Mouse (Mus musculus): ENCODE data around the gene Col23a1. TPM values are rescaled to one million over a fixed set of nuclear protein-coding genes. Genes with fewer than 3 reads are reported as not detected.

The Col23a1 gene
- polyA plus RNA-seq, 1 experiment from 2014 or later: 24.9 TPM

- no peak for ATAC-seq (ENCODE audit: borderline replicate concordance, extremely low read depth, low FRiP score, low TSS enrichment)
- no peak overlapping the region for H3K9ac ChIP-seq
- H3K9me3 ChIP-seq: no peaks in the 10 kb centered on the region
- no peak overlapping the region for H3K4me3 ChIP-seq
- no peaks in the 10 kb centered on the region for H3K36me3 ChIP-seq
- H3K27me3 ChIP-seq: no peaks in the 10 kb centered on the region
- no peak overlapping the region for H3K4me2 ChIP-seq
- H3K4me1 ChIP-seq: peaks cover 17% of the 10 kb centered on the region
- H3K27ac ChIP-seq: no peak overlapping the region
- WGBS: 39% methylated on average over 2 of the region's 2 CpGs
Observed at GRCm38 (mm10) chr11:51555066-51555465, 265.3 kb downstream of the Col23a1 start.

- Histone ChIP-seq H3K9me3 (no peaks in the 10 kb centered on the region), H3K9ac (no peak overlapping the region), H3K4me1 (no peaks in the 10 kb centered on the region), H3K36me3 (no peaks in the 10 kb centered on the region), H3K4me2 (no peak overlapping the region), H3K27me3 (no peaks in the 10 kb centered on the region), H3K27ac (no peak overlapping the region), H3K4me3 (no peak overlapping the region)
- WGBS: 79% methylated on average over 1 of the region's 1 CpGs
- no peak for ATAC-seq (ENCODE audit: borderline replicate concordance, extremely low read depth, low FRiP score, low TSS enrichment)
Observed at GRCm38 (mm10) chr11:51563276-51563675, 273.6 kb downstream of the Col23a1 start.

GRCm38 (mm10) chr11:51565062-51565461 is 275.3 kb downstream of the Col23a1 start:
- Histone ChIP-seq H3K27ac (no peak overlapping the region), H3K4me2 (no peak overlapping the region), H3K36me3 (no peaks in the 10 kb centered on the region), H3K4me3 (no peak overlapping the region), H3K9me3 (no peaks in the 10 kb centered on the region), H3K9ac (no peak overlapping the region), H3K27me3 (no peaks in the 10 kb centered on the region), H3K4me1 (no peaks in the 10 kb centered on the region)
- no peak for ATAC-seq (ENCODE audit: borderline replicate concordance, extremely low read depth, low FRiP score, low TSS enrichment)
- 49% methylated on average over 3 of the region's 3 CpGs for WGBS

- Histone ChIP-seq H3K36me3 (no peaks in the 10 kb centered on the region), H3K4me1 (no peaks in the 10 kb centered on the region), H3K27me3 (no peaks in the 10 kb centered on the region), H3K4me3 (no peak overlapping the region), H3K27ac (no peak overlapping the region), H3K9ac (no peak overlapping the region), H3K4me2 (no peak overlapping the region), H3K9me3 (no peaks in the 10 kb centered on the region)
- WGBS: 86% methylated on average over 6 of the region's 6 CpGs
- ATAC-seq (ENCODE audit: borderline replicate concordance, extremely low read depth, low FRiP score, low TSS enrichment): no peak
Observed at GRCm38 (mm10) chr11:51565951-51566350, 276.2 kb downstream of the Col23a1 start.

- no peak overlapping the region for H3K4me3 ChIP-seq
- WGBS: 79% methylated on average over 4 of the region's 4 CpGs
- ATAC-seq (ENCODE audit: borderline replicate concordance, extremely low read depth, low FRiP score, low TSS enrichment): no peak
Observed at GRCm38 (mm10) chr11:51568801-51569200, 279.1 kb downstream of the Col23a1 start.

GRCm38 (mm10) chr11:51576454-51576853 is 286.7 kb downstream of the Col23a1 start:
- Histone ChIP-seq H3K36me3 (no peaks in the 10 kb centered on the region), H3K9me3 (no peaks in the 10 kb centered on the region), H3K9ac (no peak overlapping the region), H3K4me1 (no peaks in the 10 kb centered on the region), H3K27ac (no peak overlapping the region), H3K4me3 (no peak overlapping the region), H3K27me3 (no peaks in the 10 kb centered on the region), H3K4me2 (no peak overlapping the region)
- no peak for ATAC-seq (ENCODE audit: borderline replicate concordance, extremely low read depth, low FRiP score, low TSS enrichment)
- WGBS: 75% methylated on average over 4 of the region's 4 CpGs

More at GRCm38 (mm10) chr11:51568801-51569200, 279.1 kb downstream of the Col23a1 start:
- Histone ChIP-seq H3K4me1 (no peaks in the 10 kb centered on the region), H3K4me2 (no peak overlapping the region), H3K27me3 (no peaks in the 10 kb centered on the region), H3K9ac (no peak overlapping the region), H3K9me3 (no peaks in the 10 kb centered on the region), H3K27ac (no peak overlapping the region), H3K36me3 (no peaks in the 10 kb centered on the region)

GRCm38 (mm10) chr11:51577587-51577986 is 287.9 kb downstream of the Col23a1 start:
- Histone ChIP-seq H3K9ac (no peak overlapping the region), H3K27me3 (no peaks in the 10 kb centered on the region), H3K4me1 (no peaks in the 10 kb centered on the region), H3K27ac (no peak overlapping the region), H3K9me3 (no peaks in the 10 kb centered on the region), H3K36me3 (no peaks in the 10 kb centered on the region), H3K4me2 (no peak overlapping the region), H3K4me3 (no peak overlapping the region)
- ATAC-seq (ENCODE audit: borderline replicate concordance, extremely low read depth, low FRiP score, low TSS enrichment): no peak
- WGBS: 64% methylated on average over 7 of the region's 7 CpGs

DNA sequence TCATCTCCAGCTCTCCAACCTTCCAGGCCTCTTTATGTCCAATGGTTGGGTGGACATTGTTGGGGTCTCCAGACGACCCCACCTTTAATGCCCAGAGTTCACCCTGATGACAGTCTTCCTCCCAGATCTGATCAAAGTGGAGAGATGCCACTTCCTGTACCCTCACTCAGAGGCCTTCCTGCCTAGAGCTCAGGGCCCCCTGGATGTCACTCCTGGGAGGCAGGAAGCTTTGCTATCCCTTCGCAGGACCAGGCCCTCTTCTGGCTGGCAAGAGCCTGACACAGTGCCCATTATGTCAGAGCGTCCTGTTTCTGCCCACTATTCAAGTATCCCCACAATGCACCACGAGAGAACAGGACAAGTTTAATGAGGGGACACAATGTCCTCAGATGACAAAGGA is 289.3 kb downstream of the Col23a1 start:
- no peak overlapping the region for H3K4me3 ChIP-seq
- H3K27me3 ChIP-seq: no peaks in the 10 kb centered on the region
- no peak overlapping the region for H3K9ac ChIP-seq
- no peak overlapping the region for H3K27ac ChIP-seq
- no peak for ATAC-seq (ENCODE audit: borderline replicate concordance, extremely low read depth, low FRiP score, low TSS enrichment)
- 60% methylated on average over 4 of the region's 4 CpGs for WGBS
- H3K4me2 ChIP-seq: no peak overlapping the region
- no peaks in the 10 kb centered on the region for H3K9me3 ChIP-seq
- no peaks in the 10 kb centered on the region for H3K36me3 ChIP-seq
- H3K4me1 ChIP-seq: peaks cover 5% of the 10 kb centered on the region

- no peak overlapping the region for H3K27ac ChIP-seq
- H3K9me3 ChIP-seq: no peaks in the 10 kb centered on the region
- no peak overlapping the region for H3K4me3 ChIP-seq
- no peak overlapping the region for H3K4me2 ChIP-seq
- H3K27me3 ChIP-seq: no peaks in the 10 kb centered on the region
- H3K36me3 ChIP-seq: peaks cover 9% of the 10 kb centered on the region
- WGBS: 19% methylated on average over 8 of the region's 8 CpGs
- H3K4me1 ChIP-seq: peaks cover 19% of the 10 kb centered on the region
- ATAC-seq (ENCODE audit: borderline replicate concordance, extremely low read depth, low FRiP score, low TSS enrichment): no peak
- no peak overlapping the region for H3K9ac ChIP-seq
Observed at GRCm38 (mm10) chr11:51582713-51583112, 293.0 kb downstream of the Col23a1 start.

- peak overlapping the region; percentile 84 for H3K9ac ChIP-seq
- H3K27ac ChIP-seq: peak overlapping the region; percentile 93
- peak; percentile 11; the same call in 1 of the 2 replicates for ATAC-seq (ENCODE audit: borderline replicate concordance, extremely low read depth, low FRiP score, low TSS enrichment)
- H3K9me3 ChIP-seq: no peaks in the 10 kb centered on the region
- H3K27me3 ChIP-seq: no peaks in the 10 kb centered on the region
- H3K4me2 ChIP-seq: peak overlapping the region; percentile 86
- peaks cover 21% of the 10 kb centered on the region for H3K36me3 ChIP-seq
- H3K4me1 ChIP-seq: peaks cover 19% of the 10 kb centered on the region
- H3K4me3 ChIP-seq: peak overlapping the region; percentile 81
- WGBS: 15% methylated on average over 9 of the region's 9 CpGs
Observed at GRCm38 (mm10) chr11:51584057-51584430, 294.3 kb downstream of the Col23a1 start.

DNA sequence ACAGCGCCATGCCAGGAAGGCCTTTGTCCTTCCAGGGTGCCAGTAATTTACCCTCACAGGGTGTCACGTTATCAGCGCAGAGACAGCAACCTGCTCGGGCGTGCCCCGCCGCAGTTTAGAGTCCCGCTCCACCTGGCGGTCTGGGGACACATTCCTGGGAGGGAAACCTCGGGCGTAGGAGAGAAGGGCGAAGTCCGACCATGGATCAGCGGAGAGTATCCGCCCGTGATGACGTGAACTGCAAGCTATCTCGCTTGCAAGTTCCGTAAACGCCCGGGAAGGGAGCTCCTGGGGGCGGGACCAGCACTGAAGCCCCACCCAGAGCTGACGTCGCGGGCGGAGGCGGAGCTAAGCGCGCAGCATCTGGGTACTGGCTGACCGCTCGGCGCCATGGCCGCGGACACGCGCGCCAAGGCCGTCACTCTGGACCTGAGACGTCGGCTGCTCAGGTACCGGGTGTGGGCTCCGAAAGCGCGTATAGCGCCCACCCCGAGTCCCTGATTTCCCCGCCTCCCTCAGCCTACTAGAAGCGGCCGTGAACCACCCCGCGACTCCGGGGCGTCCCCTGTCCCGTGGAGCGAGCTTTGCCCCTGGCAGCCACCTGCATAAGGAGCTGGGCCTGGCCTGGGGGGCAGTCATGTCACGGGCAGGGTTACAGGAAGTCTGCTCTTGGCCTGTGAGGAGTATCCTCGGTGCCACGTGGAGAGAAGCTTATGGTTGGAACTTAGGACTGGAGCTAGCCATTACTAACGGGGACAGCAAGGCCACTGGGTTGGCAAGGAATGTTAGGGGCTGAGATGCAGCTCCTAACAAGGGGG is 294.9 kb downstream of the Col23a1 start, which contains the start of gene Phykpl:
Gene Phykpl, plus strand, starts transcription at position 327 of the 818 bp plus-strand sequence.
- Histone ChIP-seq H3K27me3 (no peaks in the 10 kb centered on the region), H3K27ac (peak within 1 kb of the TSS; percentile 93), H3K4me1 (peaks cover 19% of the 10 kb centered on the region), H3K9me3 (no peaks in the 10 kb centered on the region), H3K9ac (peak within 1 kb of the TSS; percentile 84), H3K36me3 (peaks cover 27% of the 10 kb centered on the region), H3K4me2 (peak within 1 kb of the TSS; percentile 86), H3K4me3 (peak within 1 kb of the TSS; percentile 81)
- peak; percentile 95 for ATAC-seq (ENCODE audit: borderline replicate concordance, extremely low read depth, low FRiP score, low TSS enrichment)
- WGBS: under 1% methylated on average over 59 of the region's 59 CpGs

GRCm38 (mm10) chr11:51585608-51586252 is 296.0 kb downstream of the Col23a1 start:
- H3K4me2 ChIP-seq: peak overlapping the region; percentile 86
- H3K36me3 ChIP-seq: peaks cover 36% of the 10 kb centered on the region

More at GRCm38 (mm10) chr11:51585608-51586252, 296.0 kb downstream of the Col23a1 start:
- no peak for ATAC-seq (ENCODE audit: borderline replicate concordance, extremely low read depth, low FRiP score, low TSS enrichment)
- WGBS: 52% methylated on average over 8 of the region's 8 CpGs
- Histone ChIP-seq H3K4me3 (peak overlapping the region; percentile 81), H3K27ac (peak overlapping the region; percentile 93), H3K27me3 (no peaks in the 10 kb centered on the region), H3K4me1 (peaks cover 19% of the 10 kb centered on the region), H3K9me3 (no peaks in the 10 kb centered on the region), H3K9ac (peak overlapping the region; percentile 84)
